24 mouse cellular contexts compared by ENCODE assay signal in the genomic region with DNA sequence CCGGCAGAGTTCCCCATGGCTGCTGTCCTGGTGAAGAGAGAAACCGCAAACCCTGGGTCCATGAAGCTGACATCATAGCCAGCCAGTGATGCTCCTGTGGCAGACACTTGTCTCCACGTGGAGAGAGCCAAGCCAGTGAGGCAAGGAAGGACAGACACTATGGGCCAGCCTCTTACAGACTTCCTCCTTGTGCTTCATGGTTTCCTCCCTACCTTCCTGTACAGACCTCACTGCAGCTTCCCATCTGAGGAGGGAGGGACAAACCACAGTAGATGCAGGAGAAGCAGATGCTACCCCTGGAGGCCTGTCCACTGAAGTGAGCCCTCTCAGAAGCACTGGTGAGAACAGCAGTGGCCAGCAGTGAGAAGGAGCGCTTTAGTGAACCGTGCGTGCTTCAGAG.
"Had no signal": no experiment of that assay in that cellular context is flagged by ENCODE, and none has a peak within 500 bp of the region (broad histone marks: within the 10 kb centered on the region; RNA-seq: fewer than 3 reads in every experiment).

No protein-coding gene starts in this region.

- H3K4me2 ChIP-seq: heart, embryonic 12.5 days; hindbrain, embryonic 12.5 days; hindbrain, embryonic 14.5 days; kidney, embryonic 15.5 days; limb, embryonic 13.5 days; limb, embryonic 15.5 days; liver, embryonic 12.5 days had no signal

- DNase-seq: gastrocnemius, postnatal 14 days; gastrocnemius, postnatal 36 days; heart, adult 18-20 months; heart, postnatal 10 days; kidney, adult 11 months; kidney, adult 2 months; kidney, adult 9 months; kidney, postnatal 14 days; kidney, postnatal 36 days; layer of hippocampus, adult 9-11 months; layer of hippocampus, postnatal 36 days; left cerebral cortex, postnatal 4 days had no signal

- H3K4me3 ChIP-seq: heart, embryonic 10.5 days; heart, embryonic 12.5 days; hindbrain, embryonic 12.5 days; kidney, embryonic 15.5 days; limb, embryonic 13.5 days; limb, embryonic 15.5 days; liver, embryonic 12.5 days had no signal

- H3K9me3 ChIP-seq: heart, embryonic 10.5 days; heart, embryonic 12.5 days; hindbrain, embryonic 12.5 days; kidney, embryonic 15.5 days; limb, embryonic 13.5 days; limb, embryonic 15.5 days; liver, embryonic 12.5 days had no signal

- H3K27ac ChIP-seq: heart, embryonic 10.5 days; hindbrain, embryonic 14.5 days; kidney, embryonic 15.5 days; kidney, postnatal 0 days; limb, embryonic 13.5 days; limb, embryonic 15.5 days; liver, embryonic 12.5 days; liver, embryonic 14.5 days had no signal

- H3K27me3 ChIP-seq: heart, embryonic 12.5 days; hindbrain, embryonic 12.5 days; limb, embryonic 13.5 days; limb, embryonic 15.5 days; liver, embryonic 12.5 days had no signal

- ATAC-seq: hindbrain, embryonic 16.5 days; intestine, embryonic 16.5 days; liver, embryonic 12.5 days had no signal

- H3K9ac ChIP-seq: heart, embryonic 12.5 days; hindbrain, embryonic 14.5 days; kidney, embryonic 15.5 days; limb, embryonic 13.5 days; limb, embryonic 15.5 days; liver, embryonic 12.5 days; liver, embryonic 14.5 days had no signal

- H3K36me3 ChIP-seq: liver, embryonic 12.5 days had no signal

- H3K4me1 ChIP-seq: limb, embryonic 13.5 days; limb, embryonic 15.5 days; liver, embryonic 12.5 days had no signal
